Mouse (Mus musculus) stomach, embryonic 16.5 days (tissue): ENCODE measurements around the gene Adcy4. TPM values are rescaled to one million over a fixed set of nuclear protein-coding genes. Genes with fewer than 3 reads are reported as not detected.
"Not testable (repeated sequence)": the region's sequence is repeated elsewhere in the genome, so short reads cannot be mapped to it uniquely, and the experiment has no call there.

ENCODE experiments used
- ATAC-seq: fragments of 200-750 bp; cut with Nextera tagmentation; 2 replicates; pipeline ENCODE4 v1.8.0; 2017; ENCODE audit warnings: moderate number of reproducible peaks, moderate TSS enrichment; ENCODE audit not compliant: insufficient read depth, low FRiP score
- H3K27ac ChIP-seq: fragments of 300-500 bp; sonication (generic); 2 replicates; pipeline ENCODE4 v1.5.1; 2014; ENCODE audit warnings: low read length
- H3K27me3 ChIP-seq: fragments of 300-500 bp; sonication (generic); 2 replicates; pipeline ENCODE4 v1.6.1; 2014; ENCODE audit warnings: low read length, control low read depth, mixed read lengths; ENCODE audit not compliant: control insufficient read depth, insufficient read depth
- H3K36me3 ChIP-seq: fragments of 300-500 bp; sonication (generic); 2 replicates; pipeline ENCODE4 v1.6.1; 2014; ENCODE audit warnings: low read length; ENCODE audit not compliant: control insufficient read depth, insufficient read depth
- H3K4me1 ChIP-seq: fragments of 300-500 bp; sonication (generic); 2 replicates; pipeline ENCODE4 v1.6.1; 2014; ENCODE audit warnings: low read length, control low read depth, mixed read lengths; ENCODE audit not compliant: control insufficient read depth, insufficient read depth
- H3K4me2 ChIP-seq: fragments of 300-500 bp; sonication (generic); 2 replicates; pipeline ENCODE4 v1.6.1; 2014; ENCODE audit warnings: low read depth, low read length, mixed read lengths
- H3K4me3 ChIP-seq: fragments of 300-500 bp; sonication (generic); replicated peaks from 2 replicates; pipeline ENCODE4 v1.5.1; 2014; ENCODE audit warnings: mild to moderate bottlenecking, low read length
- H3K9ac ChIP-seq: fragments of 300-500 bp; sonication (generic); 2 replicates; pipeline ENCODE4 v1.6.1; 2014; ENCODE audit warnings: low read length
- H3K9me3 ChIP-seq: fragments of 300-500 bp; sonication (generic); replicated peaks from 2 replicates; pipeline ENCODE4 v1.6.1; 2016; ENCODE audit warnings: low read length, control low read depth; ENCODE audit not compliant: control insufficient read depth
- WGBS: fragments of 180-500 bp; shearing (Covaris S2); extraction: QIAGEN DNeasy Blood & Tissue Kit; methylation state at CpG from one replicate; pipeline ENCODE4 v1.1.7; 2014; 5-methylcytosine and 5-hydroxymethylcytosine counted together
- polyA plus RNA-seq: library from polyadenylated mRNA; unstranded; fragments of >200 nt; fragmentation: Nextera tagmentation; extraction: Ambion mirVana; gene quantifications from 2 replicates; pipeline ENCODE4 v1.2.1, GENCODE M21; 2015

Adcy4 gene
- polyA plus RNA-seq, 1 experiment from 2014 or later, result 8.2 TPM

GRCm38 (mm10) chr14:55767519-55768414, 16.1 kb downstream of the Adcy4 start:
- peak overlapping the region; percentile 47 for H3K4me3 ChIP-seq
- ATAC-seq, result peak; percentile 48; the same call in 1 of the 2 replicates
- peaks cover 8% of the 10 kb centered on the region; the same call in 1 of the 2 replicates for H3K4me1 ChIP-seq
- no peaks in the 10 kb centered on the region for H3K9me3 ChIP-seq
- no peaks in the 10 kb centered on the region for H3K36me3 ChIP-seq
- peaks cover 20% of the 10 kb centered on the region for H3K27me3 ChIP-seq
- no peak overlapping the region for H3K27ac ChIP-seq
- 10% methylated on average over 52 of the region's 52 CpGs for WGBS
- H3K4me2 ChIP-seq, result peak overlapping the region; percentile 80
- peak overlapping the region; percentile 72 for H3K9ac ChIP-seq

GRCm38 (mm10) chr14:55765696-55766095, 18.2 kb downstream of the Adcy4 start, which contains the start of gene Ltb4r1:
Ltb4r1 (plus strand) TSS chr14:55765962.
- no peaks in the 10 kb centered on the region for H3K9me3 ChIP-seq
- H3K4me2 ChIP-seq, result no peak within 1 kb of the TSS
- 59% methylated on average over 4 of the region's 4 CpGs for WGBS
- H3K9ac ChIP-seq, result no peak within 1 kb of the TSS
- peaks cover 13% of the 10 kb centered on the region for H3K4me1 ChIP-seq
- no peak within 1 kb of the TSS for H3K4me3 ChIP-seq
- H3K27ac ChIP-seq, result peak within 1 kb of the TSS; percentile 27; the same call in 1 of the 2 replicates
- ATAC-seq, result no peak
- H3K27me3 ChIP-seq, result peaks cover 33% of the 10 kb centered on the region
- H3K36me3 ChIP-seq, result no peaks in the 10 kb centered on the region

GRCm38 (mm10) chr14:55763166-55763565, 20.7 kb downstream of the Adcy4 start:
- ATAC-seq, result no peak
- H3K9me3 ChIP-seq, result no peaks in the 10 kb centered on the region
- H3K27ac ChIP-seq, result peak overlapping the region; percentile 68
- peaks cover 18% of the 10 kb centered on the region for H3K4me1 ChIP-seq
- H3K4me2 ChIP-seq, result peak overlapping the region; percentile 77
- no peaks in the 10 kb centered on the region for H3K36me3 ChIP-seq
- no peak overlapping the region for H3K4me3 ChIP-seq
- 0 out of 2 replicates have a peak overlapping the region, but pooled peaks have one; percentile 90 for H3K9ac ChIP-seq
- 49% methylated on average over 7 of the region's 7 CpGs for WGBS
- peaks cover 29% of the 10 kb centered on the region for H3K27me3 ChIP-seq

GRCm38 (mm10) chr14:55762001-55762821, 21.7 kb downstream of the Adcy4 start:
- Histone ChIP-seq H3K9me3 (no peaks in the 10 kb centered on the region), H3K36me3 (no peaks in the 10 kb centered on the region), H3K4me2 (peak overlapping the region; percentile 77), H3K27me3 (peaks cover 26% of the 10 kb centered on the region), H3K4me1 (peaks cover 17% of the 10 kb centered on the region), H3K9ac (peak overlapping the region; percentile 90), H3K4me3 (peak overlapping the region; percentile 47), H3K27ac (peak overlapping the region; percentile 68)
- peak; percentile 59; the same call in 1 of the 2 replicates for ATAC-seq
- WGBS, result under 1% methylated on average over 77 of the region's 77 CpGs

GRCm38 (mm10) chr14:55761163-55761562, 22.7 kb downstream of the Adcy4 start, which contains the start of gene Ltb4r2:
Ltb4r2 (plus strand) TSS chr14:55761428.
- Histone ChIP-seq H3K4me3 (peak within 1 kb of the TSS; percentile 47), H3K27ac (peak within 1 kb of the TSS; percentile 68; the same call in 1 of the 2 replicates), H3K27me3 (peaks cover 24% of the 10 kb centered on the region), H3K9ac (peak within 1 kb of the TSS; percentile 90), H3K4me2 (peak within 1 kb of the TSS; percentile 77), H3K4me1 (peaks cover 17% of the 10 kb centered on the region), H3K36me3 (no peaks in the 10 kb centered on the region), H3K9me3 (no peaks in the 10 kb centered on the region)
- WGBS, result 71% methylated on average over 6 of the region's 6 CpGs
- no peak for ATAC-seq

GRCm38 (mm10) chr14:55760156-55760555, 23.7 kb downstream of the Adcy4 start:
- H3K36me3 ChIP-seq, H3K9me3 ChIP-seq, H3K27ac ChIP-seq, H3K9ac ChIP-seq, ATAC-seq: not testable (repeated sequence)
- Histone ChIP-seq H3K4me1 (peaks cover 17% of the 10 kb centered on the region), H3K4me2 (peak overlapping the region; percentile 45), H3K4me3 (peak overlapping the region; percentile 29), H3K27me3 (peaks cover 24% of the 10 kb centered on the region)
- 0% methylated on average over 5 of the region's 6 CpGs for WGBS

- H3K4me3 ChIP-seq, result peak within 1 kb of the TSS; percentile 17
- H3K4me2 ChIP-seq, result peak within 1 kb of the TSS; percentile 44
- H3K4me1 ChIP-seq, result peaks cover 17% of the 10 kb centered on the region
- H3K27ac ChIP-seq, result peak within 1 kb of the TSS; percentile 76
- peak within 1 kb of the TSS; percentile 40; the same call in 1 of the 2 replicates for H3K9ac ChIP-seq
- H3K27me3 ChIP-seq, result peaks cover 13% of the 10 kb centered on the region; the same call in 1 of the 2 replicates
- peak; percentile 63; the same call in 1 of the 2 replicates for ATAC-seq
- H3K9me3 ChIP-seq, result no peaks in the 10 kb centered on the region
- H3K36me3 ChIP-seq, result peaks cover 12% of the 10 kb centered on the region; the same call in 1 of the 2 replicates
- WGBS, result 12% methylated on average over 8 of the region's 8 CpGs
These were observed 25.5 kb downstream of the Adcy4 start, which contains the start of gene Cideb for GRCm38 (mm10) chr14:55758363-55758784. Cideb (minus strand) TSS chr14:55758458.

GRCm38 (mm10) chr14:55757566-55757965, 26.3 kb downstream of the Adcy4 start:
- peak overlapping the region; percentile 76 for H3K27ac ChIP-seq
- ATAC-seq, result no peak
- H3K9me3 ChIP-seq, result no peaks in the 10 kb centered on the region
- WGBS, result 71% methylated on average over 6 of the region's 6 CpGs
- H3K4me1 ChIP-seq, result peaks cover 13% of the 10 kb centered on the region
- no peak overlapping the region for H3K4me3 ChIP-seq
- H3K27me3 ChIP-seq, result peaks cover 13% of the 10 kb centered on the region; the same call in 1 of the 2 replicates
- H3K9ac ChIP-seq, result no peak overlapping the region
- H3K4me2 ChIP-seq, result 0 out of 2 replicates have a peak overlapping the region, but pooled peaks have one; percentile 44
- H3K36me3 ChIP-seq, result peaks cover 12% of the 10 kb centered on the region
